Mouse (Mus musculus) adrenal gland, postnatal 36 days (tissue): ENCODE data around the gene Fam24b. TPM values are rescaled to one million over a fixed set of nuclear protein-coding genes. Genes with fewer than 3 reads are reported as not detected.

Experiments
- DNase-seq, 2 experiments: peaks; one replicate each; pipeline ENCODE4 v3.0.0; 2021; ENCODE audit warnings: mixed read lengths in 1 of 2
- long read RNA-seq, 2 experiments: library from polyadenylated mRNA; stranded (forward); transcript quantifications; one replicate each; pipeline ENCODE4 v2.0.0; 2021; ENCODE audit warnings: borderline sequencing depth in 2 of 2
- total RNA-seq, 2 experiments: library from RNA; stranded (reverse); gene quantifications; 2 replicates each; pipeline ENCODE4 v1.2.3; 2021

The Fam24b gene
- not detected for total RNA-seq
- long read RNA-seq, experiment 1: 0 reads
- long read RNA-seq, experiment 2: 0 reads

DNA sequence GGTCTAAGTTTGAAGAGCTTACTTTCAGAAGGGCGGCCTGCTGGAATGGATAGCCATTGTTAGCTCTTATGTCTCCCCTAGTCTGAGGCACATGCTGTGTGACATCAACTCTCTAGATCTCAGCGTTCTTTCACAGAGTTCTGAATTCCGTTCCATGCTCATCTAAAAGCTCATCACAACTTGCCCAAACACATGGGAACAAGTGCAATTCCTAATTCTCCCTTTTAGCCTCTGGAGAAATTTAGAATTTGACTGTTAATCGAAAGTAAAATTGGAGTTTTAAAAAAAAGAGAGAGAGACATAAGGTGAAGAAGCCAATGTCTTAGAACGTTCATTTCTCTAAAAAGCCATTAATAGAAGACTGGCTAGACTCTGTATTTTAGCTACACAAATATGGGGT, at the start of gene Fam24b:
Gene Fam24b, minus strand, starts transcription at position 101 of the 400 bp plus-strand sequence.
- no peak for DNase-seq

- no peak for DNase-seq
These were observed 42.8 kb upstream of the Fam24b start for GRCm38 (mm10) chr7:131371880-131372651.

GRCm38 (mm10) chr7:131371470-131371860, 42.1 kb upstream of the Fam24b start:
- no peak for DNase-seq

GRCm38 (mm10) chr7:131370648-131371469, 41.5 kb upstream of the Fam24b start, which contains the start of gene Pstk:
TSS of gene Pstk (plus strand) at chr7:131371141.
- peak; percentile 93 to 94 for DNase-seq

DNA sequence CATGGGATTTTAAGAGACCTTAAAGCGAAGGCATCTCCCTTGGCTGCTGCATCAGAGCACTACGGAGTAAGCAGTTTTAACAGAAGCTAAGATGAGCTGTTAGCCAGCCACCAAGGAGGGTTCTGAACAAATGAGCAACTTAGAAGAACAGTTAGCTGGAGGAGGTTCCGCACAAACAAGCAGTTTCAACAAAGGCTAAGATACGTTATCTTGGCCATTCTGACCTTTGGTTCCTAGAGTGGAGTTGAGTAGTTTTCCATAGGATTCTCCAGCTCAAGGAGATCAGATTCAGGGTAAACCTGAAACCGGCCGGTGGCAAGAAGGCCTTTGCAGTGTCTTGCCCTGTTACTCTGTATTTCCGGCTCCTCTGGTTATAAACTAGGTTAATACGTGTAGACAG, 34.8 kb upstream of the Fam24b start:
- no peak for DNase-seq

- DNase-seq: peak; percentile 96
These were observed 33.4 kb upstream of the Fam24b start, which contains the start of gene 2310057M21Rik for GRCm38 (mm10) chr7:131362615-131363300. TSS of gene 2310057M21Rik (minus strand) at chr7:131362759.

- DNase-seq: no peak
These were observed 32.9 kb upstream of the Fam24b start for GRCm38 (mm10) chr7:131362269-131362614.

GRCm38 (mm10) chr7:131356105-131356504, 26.8 kb upstream of the Fam24b start:
- DNase-seq: no peak

DNA sequence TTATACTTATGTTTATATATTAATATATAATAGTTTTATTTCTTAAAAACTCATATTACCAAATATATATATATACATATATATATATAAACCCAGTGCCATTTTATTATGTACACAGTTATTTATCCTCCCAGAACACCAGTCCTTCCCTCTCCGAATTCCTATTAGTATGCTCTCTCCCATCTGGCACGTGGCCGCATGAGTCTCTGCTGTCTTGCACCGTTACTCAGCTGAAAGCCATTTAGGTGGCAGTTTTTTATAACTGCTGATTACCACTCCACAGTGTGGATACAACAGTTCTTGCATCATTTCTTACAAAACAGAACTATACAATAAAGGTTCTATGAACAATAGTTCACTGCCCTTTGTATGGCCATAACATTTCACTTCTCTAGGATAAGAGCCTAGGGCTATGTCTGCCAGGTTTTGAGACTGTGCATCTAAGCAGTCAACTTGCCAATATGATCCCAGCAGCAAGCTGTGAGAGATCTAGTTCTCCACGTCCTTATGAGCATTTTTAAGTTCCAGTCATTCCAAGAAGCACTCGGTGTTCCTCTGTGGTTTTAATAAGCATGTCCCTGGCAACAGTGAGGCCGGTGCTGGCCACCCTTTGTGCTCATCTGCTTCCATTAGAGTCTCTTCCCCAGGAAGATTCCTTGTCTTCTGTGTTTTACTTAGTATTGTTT, 16.7 kb upstream of the Fam24b start:
- DNase-seq: no peak

DNA sequence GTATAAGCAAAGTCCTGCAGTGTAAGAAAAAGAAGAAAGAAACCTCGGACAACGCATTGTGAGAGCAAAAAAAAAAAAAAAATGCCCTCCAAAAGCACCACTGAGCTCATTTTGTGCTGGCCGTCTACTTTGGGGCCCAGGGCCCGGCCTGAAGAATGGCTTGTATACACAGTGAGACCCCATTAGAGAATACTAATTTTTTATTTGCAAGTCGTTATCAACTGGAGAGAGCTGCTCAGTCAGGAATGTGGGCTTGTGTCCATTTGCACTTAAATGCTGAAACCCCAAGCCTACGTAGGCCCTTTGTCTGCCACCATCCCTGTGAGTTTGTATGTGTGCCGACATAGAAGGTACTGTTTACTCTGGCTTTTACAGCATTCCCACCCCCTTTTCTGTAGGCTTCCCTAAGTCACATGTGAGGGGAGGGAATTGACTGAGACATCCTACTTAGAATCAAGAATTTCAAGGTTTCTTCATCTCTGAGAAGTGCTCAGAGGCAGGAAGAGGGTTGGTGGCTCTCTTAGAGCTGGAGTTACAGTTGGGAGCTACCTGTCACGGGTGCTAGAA, 8.3 kb upstream of the Fam24b start:
- DNase-seq: no peak

DNA sequence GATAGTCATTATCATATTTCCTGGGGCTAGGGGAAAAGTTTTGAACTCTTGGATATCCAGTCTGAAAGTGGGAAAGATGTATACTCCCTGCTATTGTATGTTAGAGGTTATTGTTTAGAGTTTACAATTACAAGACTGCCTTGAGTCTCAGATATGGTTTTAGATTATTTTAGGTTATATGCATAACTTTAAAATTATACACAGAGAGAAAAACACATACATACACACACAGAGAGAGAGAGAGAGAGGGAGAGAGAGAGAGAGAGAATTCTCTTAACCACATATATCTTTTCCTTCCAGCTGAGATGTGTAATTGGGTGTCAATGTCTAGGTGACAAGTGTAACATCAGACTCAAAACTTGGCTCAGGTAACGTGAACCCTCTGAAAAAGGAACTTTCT, 4.2 kb upstream of the Fam24b start, which contains the start of gene Fam24a:
Gene Fam24a, plus strand, starts transcription at position 301 of the 400 bp plus-strand sequence.
- DNase-seq: no peak

- DNase-seq: no peak
These were observed 2.4 kb upstream of the Fam24b start for GRCm38 (mm10) chr7:131331688-131332087.

GRCm38 (mm10) chr7:131327054-131327453, 2.3 kb downstream of the Fam24b start:
- no peak for DNase-seq

GRCm38 (mm10) chr7:131322192-131322591, 7.1 kb downstream of the Fam24b start, which contains the start of gene Cuzd1:
TSS of gene Cuzd1 (minus strand) at chr7:131322292.
- no peak for DNase-seq

DNA sequence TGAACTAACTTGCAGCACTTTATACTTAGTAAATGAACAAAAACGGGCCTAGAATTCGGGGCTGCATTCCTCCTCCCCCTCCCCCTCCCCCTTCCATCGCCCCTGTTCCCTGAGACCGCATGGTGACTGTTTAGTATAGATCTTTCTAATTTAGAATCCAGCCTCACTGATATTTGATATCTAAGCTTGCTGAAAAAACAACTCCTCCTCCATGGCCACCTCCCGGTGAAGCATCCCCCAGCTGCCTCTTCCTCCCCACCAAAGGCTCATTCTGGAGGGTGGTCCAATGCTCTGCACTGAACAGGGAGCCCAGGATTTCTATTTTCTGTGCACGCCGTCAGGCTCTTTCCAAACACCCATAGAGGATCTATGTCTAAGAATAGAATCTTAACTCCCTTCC, 11.0 kb downstream of the Fam24b start:
- DNase-seq: no peak

GRCm38 (mm10) chr7:131317587-131317986, 11.7 kb downstream of the Fam24b start:
- DNase-seq: no peak

DNA sequence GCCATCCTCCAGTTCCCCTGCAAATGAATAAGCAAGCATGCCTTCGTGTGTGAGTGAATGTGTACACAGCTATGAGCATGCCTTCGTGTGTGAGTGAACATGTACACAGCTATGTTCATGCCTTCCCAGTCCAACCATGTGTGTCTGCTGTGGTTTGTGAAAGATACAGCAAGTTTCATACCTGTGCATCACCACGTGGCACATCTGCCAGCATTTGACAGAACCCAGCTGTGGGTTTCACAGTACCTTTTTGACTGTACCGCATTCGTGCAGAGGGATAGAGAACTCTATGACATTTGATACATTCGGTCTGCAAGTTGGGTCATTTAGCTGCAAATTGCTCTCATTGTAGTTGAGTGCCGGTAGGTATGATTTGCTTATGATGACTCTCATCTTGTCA, 14.8 kb downstream of the Fam24b start:
- DNase-seq: no peak

DNA sequence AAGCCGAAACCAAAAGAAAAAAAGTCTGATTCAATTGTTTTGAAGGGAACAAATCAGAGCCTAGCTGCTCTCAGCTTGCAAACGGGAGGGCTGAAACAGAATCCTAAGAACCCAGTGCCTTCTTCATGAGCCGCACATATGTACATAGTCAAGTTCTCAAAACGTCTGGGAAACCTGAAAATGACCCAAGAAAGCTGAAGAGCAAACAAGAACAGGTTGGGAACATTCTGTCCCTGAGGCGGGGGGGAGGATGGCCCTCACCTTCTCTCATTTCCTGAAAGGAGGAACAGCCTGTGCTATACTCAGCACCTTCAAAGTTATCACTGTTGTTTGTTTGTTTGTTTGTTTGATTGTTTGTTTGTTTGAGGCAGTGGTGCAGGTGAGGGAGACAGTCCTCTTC, 22.6 kb downstream of the Fam24b start:
- no peak for DNase-seq

- no peak for DNase-seq
These were observed 26.0 kb downstream of the Fam24b start for GRCm38 (mm10) chr7:131303340-131303739.

DNA sequence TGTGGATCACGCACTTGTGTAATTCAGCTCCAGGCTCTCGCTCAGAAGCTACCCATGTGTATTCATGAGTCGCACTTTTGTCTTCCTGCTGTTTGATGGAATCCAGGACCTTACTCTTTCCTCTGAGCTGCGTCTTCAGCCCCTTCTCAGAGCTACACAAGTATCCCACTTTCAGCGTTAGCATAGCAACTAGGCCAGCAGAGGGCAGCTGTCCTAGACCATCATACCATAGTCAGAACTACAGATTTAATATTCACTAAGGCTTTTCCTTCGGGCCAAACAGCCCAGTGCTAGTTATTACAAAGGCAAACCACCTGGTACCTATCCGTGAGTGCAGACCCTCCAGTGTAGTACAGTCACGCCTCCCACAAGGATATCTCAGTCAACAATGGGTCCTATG, 32.2 kb downstream of the Fam24b start:
- no peak for DNase-seq
